Mouse (Mus musculus) CH12.LX (cell line): ENCODE results near the gene 1700029P11Rik. TPM values are rescaled to one million over a fixed set of nuclear protein-coding genes. Genes with fewer than 3 reads are reported as not detected.

Experiments
- DNase-seq: peaks from one replicate; pipeline ENCODE4 v3.0.0-alpha.2; 2013; ENCODE audit errors: extremely low read depth
- H3K27ac ChIP-seq: 2 replicates; pipeline ENCODE4 v1.5.1; 2012; ENCODE audit warnings: low read depth, mild to moderate bottlenecking, control low read depth, moderate library complexity; ENCODE audit not compliant: insufficient read depth
- H3K27me3 ChIP-seq: replicated peaks from 2 replicates; pipeline ENCODE3; 2012; ENCODE audit warnings: inconsistent platforms
- H3K36me3 ChIP-seq, 2 experiments: replicated peaks in 1 of 2; 2 replicates each; pipeline versions ENCODE3 to v1.6.1; 2012; ENCODE audit warnings: inconsistent platforms in 1 of 2, low read length in 1 of 2, mild to moderate bottlenecking in 1 of 2, mixed read lengths in 1 of 2, moderate library complexity in 1 of 2; ENCODE audit not compliant: control insufficient read depth in 1 of 2, insufficient read depth in 1 of 2
- H3K4me1 ChIP-seq, 2 experiments: 2 replicates each; pipeline ENCODE4 v1.6.1; 2012; ENCODE audit warnings: inconsistent platforms in 1 of 2, moderate library complexity in 1 of 2; ENCODE audit not compliant: insufficient read depth in 2 of 2, control insufficient read depth in 1 of 2
- H3K4me2 ChIP-seq: 2 replicates; pipeline ENCODE4 v1.6.1; 2012; ENCODE audit warnings: low read depth, mild to moderate bottlenecking, control low read depth; ENCODE audit not compliant: poor library complexity, insufficient read depth, severe bottlenecking
- H3K4me3 ChIP-seq, 3 experiments: fragments of 150-350 bp in 1 of 3; sonication (generic) in 1 of 3; replicated peaks in 1 of 3; 2 replicates each; pipeline versions ENCODE3 to v1.5.1; 2011 to 2012; ENCODE audit warnings: low read depth in 2 of 3, low read length in 2 of 3, mild to moderate bottlenecking in 2 of 3, moderate library complexity in 2 of 3, control low read depth in 1 of 3, improper control_type of control experiment in 1 of 3, inconsistent platforms in 1 of 3, mixed read lengths in 1 of 3; ENCODE audit not compliant: poor library complexity in 1 of 3
- H3K79me2 ChIP-seq: replicated peaks from 2 replicates; pipeline ENCODE4 v1.6.1; 2012; ENCODE audit warnings: mild to moderate bottlenecking, moderate library complexity; ENCODE audit not compliant: control insufficient read depth, poor library complexity, insufficient read depth, severe bottlenecking; ENCODE audit errors: extremely low read depth
- H3K9ac ChIP-seq: 2 replicates; pipeline ENCODE4 v1.6.1; 2012; ENCODE audit warnings: low read depth, mild to moderate bottlenecking, control low read depth, moderate library complexity; ENCODE audit not compliant: insufficient read depth
- H3K9me3 ChIP-seq: replicated peaks from 2 replicates; pipeline ENCODE3; 2012; ENCODE audit warnings: low read length, inconsistent platforms, mixed read lengths
- BHLHE40 ChIP-seq: IDR thresholded peaks from 2 replicates; pipeline ENCODE4 v1.6.1; 2011; ENCODE audit warnings: mild to moderate bottlenecking, low read depth, low read length, improper control_type of control experiment
- CHD2 ChIP-seq: IDR thresholded peaks from 2 replicates; pipeline ENCODE4 v1.6.1; 2011; ENCODE audit warnings: low read length, improper control_type of control experiment
- CTCF ChIP-seq, 2 experiments: IDR thresholded peaks in 1 of 2; conservative IDR thresholded peaks in 1 of 2; 2 replicates each; pipeline ENCODE4 v1.5.1; 2011 to 2012; ENCODE audit warnings: low read depth in 2 of 2, low read length in 2 of 2, improper control_type of control experiment in 1 of 2, inconsistent platforms in 1 of 2, mild to moderate bottlenecking in 1 of 2, moderate library complexity in 1 of 2
- ETS1 ChIP-seq: conservative IDR thresholded peaks from 2 replicates; pipeline ENCODE4 v1.6.1; 2012; ENCODE audit warnings: low read depth, mild to moderate bottlenecking, inconsistent platforms, low read length, improper control_type of control experiment, moderate library complexity
- HCFC1 ChIP-seq: IDR thresholded peaks from 2 replicates; pipeline ENCODE4 v1.6.1; 2012; ENCODE audit warnings: low read depth, mild to moderate bottlenecking, inconsistent platforms, low read length, improper control_type of control experiment
- JUN ChIP-seq: IDR thresholded peaks from 2 replicates; pipeline ENCODE4 v1.6.1; 2011; ENCODE audit warnings: low read depth, mild to moderate bottlenecking, low read length, improper control_type of control experiment, moderate library complexity; ENCODE audit not compliant: insufficient read depth
- MEF2A ChIP-seq: IDR thresholded peaks from 2 replicates; pipeline ENCODE4 v1.6.1; 2014; ENCODE audit warnings: low read depth, mild to moderate bottlenecking, inconsistent platforms, low read length, improper control_type of control experiment, borderline replicate concordance
- POLR2A ChIP-seq: IDR thresholded peaks from 2 replicates; pipeline ENCODE4 v1.6.1; 2011; ENCODE audit warnings: low read depth, mild to moderate bottlenecking, improper control_type of control experiment, low read length
- POLR2AphosphoS2 ChIP-seq: IDR thresholded peaks from 2 replicates; pipeline ENCODE4 v1.6.1; 2011; ENCODE audit warnings: low read depth, low read length, improper control_type of control experiment
- RAD21 ChIP-seq: IDR thresholded peaks from 2 replicates; pipeline ENCODE4 v1.6.1; 2011; ENCODE audit warnings: low read depth, mild to moderate bottlenecking, low read length, improper control_type of control experiment, moderate library complexity
- SMC3 ChIP-seq: IDR thresholded peaks from 2 replicates; pipeline ENCODE4 v1.6.1; 2011; ENCODE audit warnings: low read depth, low read length, improper control_type of control experiment
- TBP ChIP-seq: conservative IDR thresholded peaks from 2 replicates; pipeline ENCODE4 v1.6.1; 2011; ENCODE audit warnings: low read depth, low read length, improper control_type of control experiment
- TCF12 ChIP-seq: IDR thresholded peaks from 2 replicates; pipeline ENCODE4 v1.6.1; 2014; ENCODE audit warnings: low read depth, mild to moderate bottlenecking, inconsistent platforms, low read length, improper control_type of control experiment
- UBTF ChIP-seq: IDR thresholded peaks from 2 replicates; pipeline ENCODE4 v1.6.1; 2012; ENCODE audit warnings: low read depth, mild to moderate bottlenecking, inconsistent platforms, low read length, improper control_type of control experiment, moderate library complexity
- USF2 ChIP-seq: conservative IDR thresholded peaks from 2 replicates; pipeline ENCODE4 v1.6.1; 2011; ENCODE audit warnings: low read depth, low read length, improper control_type of control experiment
- ZC3H11A ChIP-seq: IDR thresholded peaks from 2 replicates; pipeline ENCODE4 v1.6.1; 2012; ENCODE audit warnings: low read depth, mild to moderate bottlenecking, inconsistent platforms, low read length, improper control_type of control experiment
- ZMIZ1 ChIP-seq: IDR thresholded peaks from 2 replicates; pipeline ENCODE4 v1.6.1; 2012; ENCODE audit warnings: low read depth, mild to moderate bottlenecking, inconsistent platforms, low read length, improper control_type of control experiment
- dilution Hi-C: fragments of 300-500 bp; cut with MboI; formaldehyde crosslinking; loops from 2 replicates; pipeline ENCODE4 v1.14.3; 2020; ENCODE audit warnings: low sequenced_read_pairs; ENCODE audit not compliant: extremely low pct_unique_long_range_greater_than_20kb, extremely low pct_ligation_motif_present
- in situ Hi-C: fragments of 300-500 bp; cut with MboI; formaldehyde crosslinking; loops from 3 replicates; pipeline ENCODE4 v1.14.3; 2019; ENCODE audit warnings: low sequenced_read_pairs, low pct_ligation_motif_present, low pct_unique_long_range_greater_than_20kb, mixed read lengths
- polyA plus RNA-seq: library from polyadenylated mRNA; unstranded; fragments of >175 nt; gene quantifications from 2 replicates; pipeline ENCODE4 v1.2.1, GENCODE M21; 2012; ENCODE audit warnings: low read depth; ENCODE audit not compliant: insufficient read length
- total RNA-seq, 2 experiments: library from RNA; depleted of rRNA; stranded (reverse); fragments of 300-350 nt in 1 of 2; fragments of >200 nt in 1 of 2; gene quantifications; 2 replicates each; pipeline ENCODE4 v1.2.3; 2012 to 2014

Gene 1700029P11Rik
- total and polyA plus RNA-seq, 3 experiments: not detected

DNA sequence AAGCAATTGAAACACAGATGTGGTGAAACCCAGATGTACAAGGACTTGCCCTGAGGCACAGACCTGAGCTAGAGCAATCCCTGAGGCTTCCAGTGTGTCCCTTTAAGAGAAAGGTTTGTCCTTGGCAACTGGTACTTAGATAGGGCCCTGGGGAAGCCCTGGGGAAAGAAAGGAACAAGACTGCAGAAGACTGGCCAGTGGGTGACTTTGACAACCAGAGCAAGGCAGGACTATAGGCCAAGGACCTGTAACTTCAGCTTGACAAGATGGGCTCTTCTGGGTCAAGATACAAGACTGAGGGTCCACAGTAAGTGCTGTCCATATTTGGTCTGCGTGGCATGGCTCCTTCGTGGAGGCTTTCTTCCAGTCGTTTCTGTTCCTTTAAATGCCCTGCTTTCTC lies 7.3 kb downstream of the 1700029P11Rik start, which contains the start of gene Xrcc6:
Xrcc6 (plus strand) TSS at position 190 of the 400 bp plus-strand sequence.
- Histone ChIP-seq H3K79me2 (no peaks in the 10 kb centered on the region), H3K4me3 (no peak within 1 kb of the TSS), H3K9me3 (no peaks in the 10 kb centered on the region), H3K9ac (no peak within 1 kb of the TSS), H3K4me1 (peaks cover 0 to 15% of the 10 kb centered on the region in 2 experiments; a peak in 1 of 4 replicates), H3K4me2 (no peak within 1 kb of the TSS), H3K27me3 (no peaks in the 10 kb centered on the region), H3K36me3 (peaks cover 0 to 18% of the 10 kb centered on the region in 2 experiments), H3K27ac (no peak within 1 kb of the TSS)
- in situ Hi-C loops (no loop called here), dilution Hi-C loops (no loop called here)
- TF ChIP-seq SMC3 (no peak), USF2 (no peak), MEF2A (no peak), POLR2AphosphoS2 (no peak), ZC3H11A (no peak), ZMIZ1 (no peak), POLR2A (no peak), JUN (no peak), TBP (no peak), RAD21 (no peak), CHD2 (no peak), CTCF (conservative IDR thresholded peaks at IDR 0.05 in 1 of 2, IDR thresholded peaks at IDR 0.05 in 1 of 2; ENCODE audit: low read depth in 2 of 2, low read length in 2 of 2) (no peak)
- no peak for DNase-seq

DNA sequence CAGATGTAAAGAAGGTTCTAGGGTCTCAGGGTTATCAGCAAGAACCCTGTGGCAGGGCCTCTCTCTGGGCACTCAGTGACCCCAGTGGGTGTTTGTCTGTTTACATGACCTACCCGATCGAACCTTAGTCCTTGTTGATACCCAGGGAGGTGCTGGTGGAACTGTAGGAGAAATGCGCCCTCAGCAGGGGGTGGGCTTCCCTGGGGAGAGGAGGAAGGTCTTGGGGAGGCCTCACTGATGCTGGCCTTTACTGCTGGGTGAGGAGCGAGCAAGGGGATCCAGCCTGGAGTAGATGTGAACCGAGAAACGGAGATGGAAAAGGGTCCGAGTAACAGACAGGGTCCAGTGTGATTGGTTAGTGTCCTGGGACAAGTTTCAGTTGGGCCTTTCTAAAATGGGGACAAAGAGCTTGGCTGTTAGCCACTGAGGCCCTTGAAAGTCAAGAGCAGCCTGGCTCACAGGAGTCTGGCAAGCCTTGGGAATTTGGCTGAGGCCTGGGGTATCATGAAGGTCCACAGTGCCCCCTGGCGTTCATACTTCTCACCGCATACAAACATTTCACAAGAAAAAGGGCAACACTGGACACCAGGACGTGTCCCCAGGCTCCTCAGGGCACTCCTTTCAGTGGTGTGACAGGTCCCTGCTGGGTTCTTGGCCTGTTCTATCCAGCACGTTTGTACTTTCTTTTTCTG lies 9.2 kb downstream of the 1700029P11Rik start:
- peaks cover 0 to 15% of the 10 kb centered on the region in 2 experiments; a peak in 1 of 4 replicates for H3K4me1 ChIP-seq
- H3K4me2 ChIP-seq: no peak overlapping the region
- no peaks in the 10 kb centered on the region for H3K79me2 ChIP-seq
- H3K9ac ChIP-seq: no peak overlapping the region
- no peak overlapping the region for H3K27ac ChIP-seq
- in situ Hi-C loops (no loop called here), dilution Hi-C loops (no loop called here)
- peaks cover 11 to 37% of the 10 kb centered on the region in 2 experiments for H3K36me3 ChIP-seq
- peak; percentile 84 for DNase-seq
- no peaks in the 10 kb centered on the region for H3K27me3 ChIP-seq
- no peak overlapping the region for H3K4me3 ChIP-seq
- no peaks in the 10 kb centered on the region for H3K9me3 ChIP-seq
- TF ChIP-seq RAD21 (peak; percentile 92), CTCF (conservative IDR thresholded peaks at IDR 0.05 in 1 of 2, IDR thresholded peaks at IDR 0.05 in 1 of 2; ENCODE audit: low read depth in 2 of 2, low read length in 2 of 2) (peak; percentile 48 to 97; a peak in 3 of 4 replicates), ETS1 (no peak), TCF12 (no peak), UBTF (no peak), SMC3 (peak; percentile 99), JUN (no peak), BHLHE40 (no peak), ZMIZ1 (no peak), HCFC1 (no peak), ZC3H11A (peak; percentile 88), POLR2A (no peak), POLR2AphosphoS2 (no peak)
